Comparison of ENCODE assay signal across 8 mouse cellular contexts in genomic region chr17:23549441-23549840, GRCm38 (mm10). TPM values are rescaled to one million over a fixed set of nuclear protein-coding genes. Genes with fewer than 3 reads are reported as not detected.
DNase-seq lines count a peak whose midpoint lies in the region; ATAC-seq and TF ChIP-seq lines count a peak whose summit lies in the region.

No protein-coding gene starts in this region.

- TF ChIP-seq RAD21 in MEL (IDR thresholded peaks at IDR 0.05; ENCODE audit: low read depth, low read length): no peak

- TF ChIP-seq POLR2A in MEL (IDR thresholded peaks at IDR 0.05; ENCODE audit: control insufficient read depth in 1 of 2, insufficient read depth in 1 of 2, low read depth in 1 of 2, low read length in 2 of 2, poor library complexity in 1 of 2): no peak

- H3K79me2 ChIP-seq in MEL (ENCODE audit: control insufficient read depth, insufficient read depth, low read length, poor library complexity): peaks cover 3% of the 10 kb centered on the region; the same call in 1 of the 2 replicates

- peak overlapping the region; percentile 73 for H3K4me3 ChIP-seq in kidney, embryonic 16.5 days (ENCODE audit: low read length)
- peak overlapping the region; percentile 47 to 93 for H3K4me3 ChIP-seq in MEL (ENCODE audit: control insufficient read depth in 1 of 2, insufficient read depth in 1 of 2, low read depth in 2 of 2, low read length in 2 of 2)
- peak overlapping the region; percentile 60 for H3K4me3 ChIP-seq in embryonic facial prominence, embryonic 11.5 days (ENCODE audit: low read depth, low read length)
- H3K4me3 ChIP-seq in intestine, embryonic 16.5 days (ENCODE audit: low read length): peak overlapping the region; percentile 70
- peak overlapping the region; percentile 37 for H3K4me3 ChIP-seq in neural tube, embryonic 11.5 days (ENCODE audit: low read depth, low read length)

- no peak overlapping the region; the same call in 1 of the 2 replicates for H3K9ac ChIP-seq in kidney, embryonic 16.5 days (replicated peaks; ENCODE audit: low read length)
- H3K9ac ChIP-seq in MEL (ENCODE audit: control insufficient read depth, low read depth, low read length, poor library complexity, severe bottlenecking): peak overlapping the region; percentile 67
- H3K9ac ChIP-seq in embryonic facial prominence, embryonic 11.5 days (replicated peaks; ENCODE audit: low read length): no peak overlapping the region
- no peak overlapping the region; the same call in 1 of the 2 replicates for H3K9ac ChIP-seq in intestine, embryonic 16.5 days (ENCODE audit: low read depth, low read length)
- H3K9ac ChIP-seq in neural tube, embryonic 11.5 days (ENCODE audit: low read length): no peak overlapping the region

- no peak for ATAC-seq in kidney, embryonic 16.5 days (ENCODE audit: low FRiP score, low TSS enrichment)
- ATAC-seq in embryonic facial prominence, embryonic 11.5 days (replicated peaks; ENCODE audit: insufficient number of reproducible peaks, low FRiP score, low TSS enrichment, low read depth): no peak
- no peak for ATAC-seq in intestine, embryonic 16.5 days
- ATAC-seq in neural tube, embryonic 11.5 days (ENCODE audit: insufficient read depth, low FRiP score, low TSS enrichment): no peak
- ATAC-seq in activated CD4-positive, CD25-positive, alpha-beta regulatory T cell, adult 4 months: no peak

- no peak for TF ChIP-seq EP300 in MEL (IDR thresholded peaks at IDR 0.05; ENCODE audit: low read depth in 1 of 2, low read length in 2 of 2)

- DNase-seq in kidney, adult 18-20 months: no peak
- DNase-seq in MEL (ENCODE audit: low read depth, low spot score): peak; percentile 71
- no peak for DNase-seq in embryonic facial prominence, embryonic 11.5 days (ENCODE audit: low spot score)
- DNase-seq in neural tube, embryonic 11.5 days (ENCODE audit: low spot score): peak; percentile 32
- no peak for DNase-seq in gastrocnemius, postnatal 10 days

- peak overlapping the region; percentile 72 for H3K4me2 ChIP-seq in kidney, embryonic 16.5 days (replicated peaks; ENCODE audit: low read depth, low read length)
- H3K4me2 ChIP-seq in embryonic facial prominence, embryonic 11.5 days (ENCODE audit: low read depth, low read length): peak overlapping the region; percentile 80
- peak overlapping the region; percentile 85 for H3K4me2 ChIP-seq in intestine, embryonic 16.5 days (ENCODE audit: low read depth, low read length)
- peak overlapping the region; percentile 44 for H3K4me2 ChIP-seq in neural tube, embryonic 11.5 days (ENCODE audit: low read depth)

- TF ChIP-seq CTCF in MEL (IDR thresholded peaks at IDR 0.05 in 2 of 3, conservative IDR thresholded peaks at IDR 0.05 in 1 of 3; ENCODE audit: control insufficient read depth in 1 of 3, insufficient read depth in 1 of 3, low read depth in 2 of 3, low read length in 3 of 3, poor library complexity in 1 of 3, severe bottlenecking in 1 of 3): no peak

- WGBS in kidney, embryonic 16.5 days: 4% methylated on average over 9 of the region's 9 CpGs
- WGBS in embryonic facial prominence, embryonic 11.5 days: 5% methylated on average over 9 of the region's 9 CpGs
- 9% methylated on average over 9 of the region's 9 CpGs for WGBS in intestine, embryonic 16.5 days
- WGBS in neural tube, embryonic 11.5 days: 6% methylated on average over 9 of the region's 9 CpGs

- H3K27ac ChIP-seq in kidney, embryonic 16.5 days (ENCODE audit: low read length): no peak overlapping the region
- peak overlapping the region; percentile 15 for H3K27ac ChIP-seq in MEL (ENCODE audit: control insufficient read depth, low read depth, low read length)
- no peak overlapping the region for H3K27ac ChIP-seq in embryonic facial prominence, embryonic 11.5 days (replicated peaks; ENCODE audit: low read depth, low read length)
- no peak overlapping the region for H3K27ac ChIP-seq in intestine, embryonic 16.5 days (ENCODE audit: low read length)
- no peak overlapping the region for H3K27ac ChIP-seq in neural tube, embryonic 11.5 days (ENCODE audit: low read depth, low read length)

- H3K27me3 ChIP-seq in kidney, embryonic 16.5 days (ENCODE audit: insufficient read depth, low read length): 0 out of 2 replicates have a peak, but pooled peaks cover 2% of the 10 kb centered on the region
- no peaks in the 10 kb centered on the region for H3K27me3 ChIP-seq in MEL (ENCODE audit: control insufficient read depth in 1 of 2, insufficient read depth in 2 of 2, low read length in 2 of 2)
- H3K27me3 ChIP-seq in embryonic facial prominence, embryonic 11.5 days (ENCODE audit: control insufficient read depth, insufficient read depth, low read length): no peaks in the 10 kb centered on the region
- no peaks in the 10 kb centered on the region for H3K27me3 ChIP-seq in intestine, embryonic 16.5 days (replicated peaks; ENCODE audit: control insufficient read depth, insufficient read depth, low read length)
- no peaks in the 10 kb centered on the region for H3K27me3 ChIP-seq in neural tube, embryonic 11.5 days (ENCODE audit: control insufficient read depth, insufficient read depth, low read length)

- H3K9me3 ChIP-seq in kidney, embryonic 16.5 days (ENCODE audit: low read length): no peaks in the 10 kb centered on the region
- H3K9me3 ChIP-seq in MEL (replicated peaks; ENCODE audit: insufficient read depth, low read length): no peaks in the 10 kb centered on the region
- no peaks in the 10 kb centered on the region for H3K9me3 ChIP-seq in embryonic facial prominence, embryonic 11.5 days (replicated peaks; ENCODE audit: control insufficient read depth, low read length)
- no peaks in the 10 kb centered on the region for H3K9me3 ChIP-seq in intestine, embryonic 16.5 days (ENCODE audit: control insufficient read depth, low read length)
- no peaks in the 10 kb centered on the region for H3K9me3 ChIP-seq in neural tube, embryonic 11.5 days (ENCODE audit: control insufficient read depth, low read length)

- H3K4me1 ChIP-seq in kidney, embryonic 16.5 days (ENCODE audit: insufficient read depth, low read length): peaks cover 9% of the 10 kb centered on the region; the same call in 1 of the 2 replicates
- peaks cover 0 to 15% of the 10 kb centered on the region in 2 experiments; a peak in 2 of 4 replicates for H3K4me1 ChIP-seq in MEL (ENCODE audit: control insufficient read depth in 1 of 2, insufficient read depth in 2 of 2, low read length in 2 of 2)
- no peaks in the 10 kb centered on the region for H3K4me1 ChIP-seq in embryonic facial prominence, embryonic 11.5 days (ENCODE audit: control insufficient read depth, insufficient read depth, low read length)
- peaks cover 14% of the 10 kb centered on the region for H3K4me1 ChIP-seq in intestine, embryonic 16.5 days (ENCODE audit: control insufficient read depth, insufficient read depth, low read length)
- H3K4me1 ChIP-seq in neural tube, embryonic 11.5 days (ENCODE audit: control insufficient read depth, insufficient read depth, low read length): no peaks in the 10 kb centered on the region

- H3K36me3 ChIP-seq in kidney, embryonic 16.5 days (ENCODE audit: insufficient read depth, low read length): no peaks in the 10 kb centered on the region
- peaks cover 0 to 5% of the 10 kb centered on the region in 2 experiments; a peak in 2 of 4 replicates for H3K36me3 ChIP-seq in MEL (ENCODE audit: control insufficient read depth in 1 of 2, insufficient read depth in 2 of 2, low read length in 2 of 2)
- no peaks in the 10 kb centered on the region for H3K36me3 ChIP-seq in embryonic facial prominence, embryonic 11.5 days (replicated peaks; ENCODE audit: control insufficient read depth, insufficient read depth, low read depth, low read length)
- H3K36me3 ChIP-seq in intestine, embryonic 16.5 days (ENCODE audit: control insufficient read depth, insufficient read depth, low read length): no peaks in the 10 kb centered on the region
- no peaks in the 10 kb centered on the region for H3K36me3 ChIP-seq in neural tube, embryonic 11.5 days (ENCODE audit: control insufficient read depth, insufficient read depth, low read length)

RNA-seq across cellular contexts. Expression of gene Zfp213, which starts 14.6 kb away (rescaled TPM):
- 24.1 and 26.5 TPM in 2 replicates for polyA plus RNA-seq in kidney, embryonic 16.5 days (2015; fragmentation: Nextera tagmentation; extraction: Ambion mirVana)
- 3.4 and 3.8 TPM in 2 replicates for total RNA-seq in MEL (2012; rRNA removed)
- 1 to 10 TPM in 1 of 2 experiments, not detected in 1; 3.0 TPM for polyA plus RNA-seq in MEL (2012; ENCODE audit: insufficient read depth in 1 of 2, insufficient read length in 2 of 2, low read depth in 1 of 2, low replicate concordance in 2 of 2, missing spikeins in 1 of 2)
- 18.2 and 19.6 TPM in 2 replicates for polyA plus RNA-seq in embryonic facial prominence, embryonic 11.5 days (2014; fragmentation: Nextera tagmentation; extraction: Ambion mirVana)
- 16.0 and 16.8 TPM in 2 replicates for polyA plus RNA-seq in intestine, embryonic 16.5 days (2015; fragmentation: Nextera tagmentation; extraction: Ambion mirVana)
- 23.4 and 24.3 TPM in 2 replicates for polyA plus RNA-seq in neural tube, embryonic 11.5 days (2014; fragmentation: Nextera tagmentation; extraction: Ambion mirVana)
- 1 to 10 TPM; 4.3 to 4.9 TPM for polyA plus RNA-seq in activated CD4-positive, CD25-positive, alpha-beta regulatory T cell, adult 4 months (2017; shearing (Covaris generic))
- total RNA-seq in gastrocnemius, postnatal 10 days (2021): 1 to 10 TPM; 3.3 to 4.1 TPM

RNA-seq across cellular contexts. Expression of gene Zfp13, which starts 49.8 kb away (rescaled TPM):
- 19.1 and 19.3 TPM in 2 replicates for polyA plus RNA-seq in kidney, embryonic 16.5 days (2015; fragmentation: Nextera tagmentation; extraction: Ambion mirVana)
- 0.08 and 0.16 TPM in 2 replicates for total RNA-seq in MEL (2012; rRNA removed)
- under 1 TPM in 1 of 2 experiments, not detected in 1; 0.38 TPM for polyA plus RNA-seq in MEL (2012; ENCODE audit: insufficient read depth in 1 of 2, insufficient read length in 2 of 2, low read depth in 1 of 2, low replicate concordance in 2 of 2, missing spikeins in 1 of 2)
- 17.1 and 19.0 TPM in 2 replicates for polyA plus RNA-seq in embryonic facial prominence, embryonic 11.5 days (2014; fragmentation: Nextera tagmentation; extraction: Ambion mirVana)
- polyA plus RNA-seq in intestine, embryonic 16.5 days (2015; fragmentation: Nextera tagmentation; extraction: Ambion mirVana): 8.6 and 8.8 TPM in 2 replicates
- 19.7 and 20.3 TPM in 2 replicates for polyA plus RNA-seq in neural tube, embryonic 11.5 days (2014; fragmentation: Nextera tagmentation; extraction: Ambion mirVana)
- not detected for polyA plus RNA-seq in activated CD4-positive, CD25-positive, alpha-beta regulatory T cell, adult 4 months (2017; shearing (Covaris generic))
- 1 to 10 TPM; 6.6 to 7.0 TPM for total RNA-seq in gastrocnemius, postnatal 10 days (2021)

RNA-seq across cellular contexts. Expression of gene Zscan10, which starts 51.2 kb away (rescaled TPM):
- 0.26 TPM in 1 of 2 replicates, not detected in the other for polyA plus RNA-seq in kidney, embryonic 16.5 days (2015; fragmentation: Nextera tagmentation; extraction: Ambion mirVana)
- total RNA-seq in MEL (2012; rRNA removed): not detected in 2 replicates
- polyA plus RNA-seq in MEL (2012; ENCODE audit: insufficient read depth in 1 of 2, insufficient read length in 2 of 2, low read depth in 1 of 2, low replicate concordance in 2 of 2, missing spikeins in 1 of 2): under 1 TPM in 1 of 2 experiments, not detected in 1; 0.08 TPM
- polyA plus RNA-seq in embryonic facial prominence, embryonic 11.5 days (2014; fragmentation: Nextera tagmentation; extraction: Ambion mirVana): 0.28 and 0.59 TPM in 2 replicates
- 0.09 TPM in 1 of 2 replicates, not detected in the other for polyA plus RNA-seq in intestine, embryonic 16.5 days (2015; fragmentation: Nextera tagmentation; extraction: Ambion mirVana)
- 0.91 TPM in 1 of 2 replicates, not detected in the other for polyA plus RNA-seq in neural tube, embryonic 11.5 days (2014; fragmentation: Nextera tagmentation; extraction: Ambion mirVana)
- polyA plus RNA-seq in activated CD4-positive, CD25-positive, alpha-beta regulatory T cell, adult 4 months (2017; shearing (Covaris generic)): 1 to 10 TPM; 1.3 to 3.4 TPM
- not detected for total RNA-seq in gastrocnemius, postnatal 10 days (2021)

Comparison
In these comparisons a context has a peak if more than half of its experiments do, and no peak if none do; other contexts are left out.
1. DNase-seq: peak in MEL (single experiment) and neural tube, embryonic 11.5 days (single experiment); none in kidney, adult 18-20 months (single experiment), embryonic facial prominence, embryonic 11.5 days (single experiment) and gastrocnemius, postnatal 10 days (single experiment).
2. Peak in every context shown above with its lines, with median percentiles within 50 percentile points of each other: H3K4me2 ChIP-seq and H3K4me3 ChIP-seq.